Mouse (Mus musculus) kidney, postnatal 0 days (tissue): ENCODE data around the gene Clec2l. TPM values are rescaled to one million over a fixed set of nuclear protein-coding genes. Genes with fewer than 3 reads are reported as not detected.
A peak's percentile ranks its signal among the peaks of the same experiment; 100 is the strongest.

Source experiments
- ATAC-seq: fragments of 200-750 bp; cut with Nextera tagmentation; replicated peaks from 2 replicates; pipeline ENCODE4 v1.8.0; 2017; ENCODE audit warnings: low read depth, moderate number of reproducible peaks, moderate TSS enrichment, moderate library complexity; ENCODE audit not compliant: low FRiP score
- DNase-seq: peaks from one replicate; pipeline ENCODE4 v3.0.0-alpha.2; 2016; ENCODE audit warnings: low spot score
- H3K27ac ChIP-seq: fragments of 300-500 bp; sonication (generic); 2 replicates; pipeline ENCODE4 v1.5.1; 2014; ENCODE audit warnings: mild to moderate bottlenecking
- H3K27me3 ChIP-seq: fragments of 300-500 bp; sonication (generic); 2 replicates; pipeline ENCODE4 v1.6.1; 2014; ENCODE audit warnings: low read length, mixed read lengths; ENCODE audit not compliant: insufficient read depth
- H3K36me3 ChIP-seq: fragments of 300-500 bp; sonication (generic); 2 replicates; pipeline ENCODE4 v1.6.1; 2014; ENCODE audit warnings: low read length, mixed read lengths; ENCODE audit not compliant: insufficient read depth
- H3K4me1 ChIP-seq: fragments of 300-500 bp; sonication (generic); replicated peaks from 2 replicates; pipeline ENCODE4 v1.6.1; 2014; ENCODE audit warnings: antibody characterized with exemption, low read length, mixed read lengths; ENCODE audit not compliant: insufficient read depth
- H3K4me2 ChIP-seq: fragments of 300-500 bp; sonication (generic); 2 replicates; pipeline ENCODE4 v1.6.1; 2014; ENCODE audit warnings: mild to moderate bottlenecking, low read length, moderate library complexity, mixed read lengths
- H3K4me3 ChIP-seq: fragments of 300-500 bp; sonication (generic); replicated peaks from 2 replicates; pipeline ENCODE4 v1.5.1; 2014; ENCODE audit warnings: low read depth, low read length
- H3K9ac ChIP-seq: fragments of 300-500 bp; sonication (generic); 2 replicates; pipeline ENCODE4 v1.6.1; 2014; ENCODE audit warnings: low read depth, low read length
- H3K9me3 ChIP-seq: fragments of 300-500 bp; sonication (generic); replicated peaks from 2 replicates; pipeline ENCODE4 v1.6.1; 2016; ENCODE audit warnings: low read length, inconsistent platforms, mixed read lengths
- CTCF ChIP-seq: IDR thresholded peaks from 2 replicates; pipeline ENCODE4 v1.5.1; 2016; ENCODE audit warnings: antibody characterized with exemption, low read depth, mild to moderate bottlenecking, moderate library complexity
- WGBS: fragments of 180-500 bp; shearing (Covaris S2); extraction: QIAGEN DNeasy Blood & Tissue Kit; methylation state at CpG from one replicate; pipeline ENCODE4 v1.1.7; 2014; 5-methylcytosine and 5-hydroxymethylcytosine counted together
- polyA plus RNA-seq: library from polyadenylated mRNA; unstranded; fragments of >200 nt; fragmentation: Nextera tagmentation; extraction: Ambion mirVana; gene quantifications from 2 replicates; pipeline ENCODE4 v1.2.1, GENCODE M21; 2015

Gene Clec2l
- polyA plus RNA-seq, 1 experiment from 2014 or later, result 1.6 TPM

- no peak overlapping the region for H3K4me2 ChIP-seq
Observed at GRCm38 (mm10) chr6:38676723-38677122, 13.9 kb downstream of the Clec2l start.

GRCm38 (mm10) chr6:38677629-38678028 lies 14.8 kb downstream of the Clec2l start:
- ATAC-seq (no peak), DNase-seq (no peak)
- no peak for TF ChIP-seq CTCF
- H3K27ac ChIP-seq, result no peak overlapping the region
- H3K9ac ChIP-seq, result no peak overlapping the region
- H3K36me3 ChIP-seq, result no peaks in the 10 kb centered on the region
- H3K4me2 ChIP-seq, result no peak overlapping the region
- no peaks in the 10 kb centered on the region for H3K4me1 ChIP-seq
- H3K27me3 ChIP-seq, result no peaks in the 10 kb centered on the region
- no peak overlapping the region for H3K4me3 ChIP-seq
- WGBS, result 78% methylated on average over 9 of the region's 9 CpGs
- H3K9me3 ChIP-seq, result no peaks in the 10 kb centered on the region

More at GRCm38 (mm10) chr6:38676723-38677122, 13.9 kb downstream of the Clec2l start:
- WGBS, result 75% methylated on average over 14 of the region's 14 CpGs
- TF ChIP-seq CTCF, result no peak
- ATAC-seq (no peak), DNase-seq (no peak)
- Histone ChIP-seq H3K9ac (no peak overlapping the region), H3K4me1 (no peaks in the 10 kb centered on the region), H3K36me3 (no peaks in the 10 kb centered on the region), H3K27me3 (no peaks in the 10 kb centered on the region), H3K9me3 (no peaks in the 10 kb centered on the region), H3K27ac (no peak overlapping the region), H3K4me3 (no peak overlapping the region)

- no peak for TF ChIP-seq CTCF
- DNase-seq, result no peak
- H3K9ac ChIP-seq, result no peak overlapping the region
- no peak overlapping the region for H3K4me3 ChIP-seq
- no peaks in the 10 kb centered on the region for H3K9me3 ChIP-seq
- no peak for ATAC-seq
- no peak overlapping the region for H3K27ac ChIP-seq
- H3K36me3 ChIP-seq, result 0 out of 2 replicates have a peak, but pooled peaks cover 2% of the 10 kb centered on the region
- WGBS, result 62% methylated on average over 2 of the region's 2 CpGs
- H3K4me2 ChIP-seq, result no peak overlapping the region
- H3K4me1 ChIP-seq, result no peaks in the 10 kb centered on the region
- H3K27me3 ChIP-seq, result no peaks in the 10 kb centered on the region
Observed at GRCm38 (mm10) chr6:38682532-38682931, 19.7 kb downstream of the Clec2l start.

GRCm38 (mm10) chr6:38687216-38687615 lies 24.3 kb downstream of the Clec2l start:
- no peak overlapping the region for H3K9ac ChIP-seq
- peak; percentile 40; the same call in 1 of the 2 replicates for ATAC-seq
- no peak overlapping the region for H3K27ac ChIP-seq
- 68% methylated on average over 11 of the region's 11 CpGs for WGBS
- H3K9me3 ChIP-seq, result no peaks in the 10 kb centered on the region
- H3K4me2 ChIP-seq, result no peak overlapping the region
- 0 out of 2 replicates have a peak, but pooled peaks cover 2% of the 10 kb centered on the region for H3K36me3 ChIP-seq
- DNase-seq, result peak; percentile 36
- no peak overlapping the region for H3K4me3 ChIP-seq
- peak; percentile 66 for TF ChIP-seq CTCF
- no peaks in the 10 kb centered on the region for H3K27me3 ChIP-seq
- no peaks in the 10 kb centered on the region for H3K4me1 ChIP-seq

GRCm38 (mm10) chr6:38688841-38689240 lies 26.0 kb downstream of the Clec2l start:
- no peak overlapping the region for H3K4me2 ChIP-seq
- H3K27me3 ChIP-seq, result no peaks in the 10 kb centered on the region
- H3K9me3 ChIP-seq, result no peaks in the 10 kb centered on the region
- peaks cover 4% of the 10 kb centered on the region; the same call in 1 of the 2 replicates for H3K36me3 ChIP-seq
- WGBS, result 88% methylated on average over 10 of the region's 10 CpGs
- H3K27ac ChIP-seq, result no peak overlapping the region
- no peak overlapping the region for H3K9ac ChIP-seq
- H3K4me1 ChIP-seq, result no peaks in the 10 kb centered on the region
- no peak overlapping the region for H3K4me3 ChIP-seq
- ATAC-seq, result no peak
- TF ChIP-seq CTCF, result no peak
- no peak for DNase-seq

GRCm38 (mm10) chr6:38690615-38691014 lies 27.7 kb downstream of the Clec2l start:
- Histone ChIP-seq H3K9ac (no peak overlapping the region), H3K4me2 (no peak overlapping the region), H3K9me3 (no peaks in the 10 kb centered on the region), H3K4me1 (no peaks in the 10 kb centered on the region), H3K27ac (no peak overlapping the region), H3K4me3 (no peak overlapping the region), H3K36me3 (peaks cover 14% of the 10 kb centered on the region), H3K27me3 (no peaks in the 10 kb centered on the region)
- ATAC-seq, result no peak
- no peak for DNase-seq
- no peak for TF ChIP-seq CTCF
- WGBS, result 90% methylated on average over 4 of the region's 4 CpGs

- 92% methylated on average over 5 of the region's 5 CpGs for WGBS
- no peaks in the 10 kb centered on the region for H3K9me3 ChIP-seq
- H3K4me1 ChIP-seq, result no peaks in the 10 kb centered on the region
- DNase-seq, result no peak
- no peak overlapping the region for H3K9ac ChIP-seq
- no peak for ATAC-seq
- peaks cover 16% of the 10 kb centered on the region for H3K36me3 ChIP-seq
- H3K27ac ChIP-seq, result no peak overlapping the region
- H3K4me3 ChIP-seq, result no peak overlapping the region
- no peak overlapping the region for H3K4me2 ChIP-seq
- TF ChIP-seq CTCF, result no peak
- no peaks in the 10 kb centered on the region for H3K27me3 ChIP-seq
Observed at GRCm38 (mm10) chr6:38691052-38691451, 28.2 kb downstream of the Clec2l start.
